Mouse (Mus musculus): ENCODE measurements around the gene Sox18. TPM values are rescaled to one million over a fixed set of nuclear protein-coding genes. Genes with fewer than 3 reads are reported as not detected.

Gene Sox18
- total and polyA plus RNA-seq, 3 experiments: 37.8 to 105 (median 46.2) TPM

DNA sequence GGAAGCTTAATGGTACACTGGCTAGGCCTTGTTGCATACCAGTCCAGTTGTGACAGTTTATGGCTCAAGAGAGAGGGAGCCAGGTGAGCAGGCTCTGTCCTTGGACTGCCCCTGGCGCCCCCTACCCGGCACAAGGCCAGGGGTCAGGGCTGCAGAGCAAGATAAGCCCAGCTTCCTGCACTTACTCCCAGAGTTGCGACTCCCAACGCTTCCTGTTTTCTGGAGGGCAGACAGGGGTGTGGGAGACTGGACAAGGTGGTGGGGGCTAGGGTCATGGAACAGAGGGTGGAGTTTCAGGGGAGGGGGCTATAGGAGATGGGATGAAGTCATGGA lies 8.2 kb downstream of the Sox18 start:
- intact Hi-C loops (cut with DNase I): loop anchor here (1.0 kb wide), 1 partner anchor 12 kb away; no protein-coding TSS in a partner anchor
- Histone ChIP-seq H3K4me1 (ENCODE audit: control insufficient read depth, insufficient read depth, low read length) (peaks cover 18% of the 10 kb centered on the region), H3K79me2 (replicated peaks; ENCODE audit: control insufficient read depth, insufficient read depth, low read length) (no peaks in the 10 kb centered on the region), H3K27ac (peak overlapping the region; percentile 84), H3K27me3 (ENCODE audit: control insufficient read depth, insufficient read depth, low read length) (no peaks in the 10 kb centered on the region), H3K36me3 (ENCODE audit: control insufficient read depth, insufficient read depth, low read length) (peaks cover 6% of the 10 kb centered on the region; the same call in 1 of the 2 replicates), H3K9ac (ENCODE audit: low read depth, low read length) (no peak overlapping the region), H3K4me3 (no peak overlapping the region)
- WGBS: 25% methylated on average over 4 of the region's 4 CpGs
- DNase-seq: peak; percentile 87
- TF ChIP-seq EP300 (IDR thresholded peaks at IDR 0.05; ENCODE audit: insufficient read depth, low read depth, low read length): peak; percentile 56; the same call in 1 of the 2 replicates
- TF ChIP-seq POLR2A (IDR thresholded peaks at IDR 0.05; ENCODE audit: insufficient read depth, low read depth, low read length): 0 out of 2 replicates have a peak, but pooled peaks have one; percentile 8
- TF ChIP-seq CTCF (IDR thresholded peaks at IDR 0.05): no peak

DNA sequence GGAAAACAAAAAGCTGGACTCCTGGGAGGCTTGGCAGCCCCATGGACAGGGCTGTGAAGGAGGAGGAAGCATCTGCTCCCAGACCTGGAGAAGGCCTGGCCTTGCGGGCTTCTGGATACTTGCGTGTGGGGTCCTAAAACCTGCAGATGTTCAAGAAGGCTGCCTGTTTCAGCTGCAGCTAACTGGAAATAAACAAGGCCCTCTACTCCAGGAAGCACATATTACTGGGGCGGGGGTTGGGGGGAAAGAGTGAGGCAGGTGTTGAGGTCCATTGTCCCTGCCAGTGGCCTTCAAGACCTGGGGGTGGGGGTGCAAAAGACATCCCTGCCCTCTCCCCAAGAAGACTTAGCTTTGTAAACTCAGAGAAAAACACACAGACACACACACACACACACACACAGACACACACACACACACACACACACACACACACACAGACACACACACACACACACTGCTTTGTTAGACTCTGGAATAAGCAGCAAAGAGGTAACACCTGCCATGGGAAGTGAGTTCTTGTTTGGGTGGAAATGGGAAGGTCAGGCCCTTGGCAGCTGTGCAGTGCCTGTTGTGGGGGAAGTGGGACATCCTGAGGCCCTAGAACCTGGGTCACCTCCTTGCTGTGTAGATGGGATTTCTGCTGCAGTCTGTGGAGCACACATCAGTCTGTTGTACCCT lies 8.7 kb downstream of the Sox18 start:
- H3K27ac ChIP-seq: peak overlapping the region; percentile 91
- H3K36me3 ChIP-seq (ENCODE audit: control insufficient read depth, insufficient read depth, low read length): peaks cover 6% of the 10 kb centered on the region; the same call in 1 of the 2 replicates
- H3K4me3 ChIP-seq: no peak overlapping the region
- peak in 1 of 2 experiments; percentile 34 for DNase-seq
- H3K9ac ChIP-seq (ENCODE audit: low read depth, low read length): no peak overlapping the region
- intact Hi-C loops (cut with DNase I): loop anchor here (1.0 kb wide), 1 partner anchor 13 kb away; no protein-coding TSS in a partner anchor
- H3K79me2 ChIP-seq (replicated peaks; ENCODE audit: control insufficient read depth, insufficient read depth, low read length): no peaks in the 10 kb centered on the region
- no peaks in the 10 kb centered on the region for H3K27me3 ChIP-seq (ENCODE audit: control insufficient read depth, insufficient read depth, low read length)
- H3K4me1 ChIP-seq (ENCODE audit: control insufficient read depth, insufficient read depth, low read length): peaks cover 18% of the 10 kb centered on the region
- TF ChIP-seq EP300 (IDR thresholded peaks at IDR 0.05; ENCODE audit: insufficient read depth, low read depth, low read length) (peak; percentile 65; the same call in 1 of the 2 replicates), CTCF (IDR thresholded peaks at IDR 0.05) (no peak), POLR2A (IDR thresholded peaks at IDR 0.05; ENCODE audit: insufficient read depth, low read depth, low read length) (0 out of 2 replicates have a peak, but pooled peaks have one; percentile 33)
- WGBS: 53% methylated on average over 3 of the region's 3 CpGs

DNA sequence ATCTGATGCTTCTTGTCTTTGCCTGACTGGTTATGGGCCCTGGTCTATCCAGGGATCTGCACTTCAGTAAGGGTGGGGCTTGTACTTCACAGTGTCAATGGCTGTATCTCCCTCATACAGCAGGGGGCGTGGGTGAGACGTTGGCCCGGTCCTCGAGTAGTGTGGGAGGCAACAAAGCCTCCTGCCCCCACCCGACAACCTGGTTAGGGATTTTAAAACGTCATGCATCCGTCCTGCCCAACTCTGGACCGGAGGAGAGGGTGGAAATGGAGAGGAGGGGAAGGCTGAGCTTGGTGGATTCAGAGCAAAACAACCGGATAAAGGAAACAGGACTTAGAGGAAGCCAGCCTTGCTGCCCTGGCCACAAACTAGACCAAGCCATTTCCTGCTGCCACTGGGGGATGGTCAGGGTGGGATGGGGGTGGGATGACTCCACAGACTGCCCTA lies 11.8 kb downstream of the Sox18 start:
- intact Hi-C loops (cut with DNase I): loop anchor here (1.0 to 5.0 kb wide), 3 partner anchors 19 to 47 kb away; no protein-coding TSS in a partner anchor
- peaks cover 7% of the 10 kb centered on the region for H3K36me3 ChIP-seq (ENCODE audit: control insufficient read depth, insufficient read depth, low read length)
- no peak overlapping the region; the same call in 1 of the 2 replicates for H3K9ac ChIP-seq (ENCODE audit: low read depth, low read length)
- H3K4me3 ChIP-seq: no peak overlapping the region
- peak overlapping the region; percentile 91 for H3K27ac ChIP-seq
- WGBS: 5% methylated on average over 9 of the region's 9 CpGs
- no peaks in the 10 kb centered on the region for H3K79me2 ChIP-seq (replicated peaks; ENCODE audit: control insufficient read depth, insufficient read depth, low read length)
- TF ChIP-seq POLR2A (IDR thresholded peaks at IDR 0.05; ENCODE audit: insufficient read depth, low read depth, low read length) (no peak; the same call in none of the 2 replicates), CTCF (IDR thresholded peaks at IDR 0.05) (peak; percentile 86), EP300 (IDR thresholded peaks at IDR 0.05; ENCODE audit: insufficient read depth, low read depth, low read length) (peak; percentile 99)
- no peaks in the 10 kb centered on the region for H3K27me3 ChIP-seq (ENCODE audit: control insufficient read depth, insufficient read depth, low read length)
- H3K4me1 ChIP-seq (ENCODE audit: control insufficient read depth, insufficient read depth, low read length): peaks cover 18% of the 10 kb centered on the region
- peak; percentile 88 to 90 for DNase-seq

DNA sequence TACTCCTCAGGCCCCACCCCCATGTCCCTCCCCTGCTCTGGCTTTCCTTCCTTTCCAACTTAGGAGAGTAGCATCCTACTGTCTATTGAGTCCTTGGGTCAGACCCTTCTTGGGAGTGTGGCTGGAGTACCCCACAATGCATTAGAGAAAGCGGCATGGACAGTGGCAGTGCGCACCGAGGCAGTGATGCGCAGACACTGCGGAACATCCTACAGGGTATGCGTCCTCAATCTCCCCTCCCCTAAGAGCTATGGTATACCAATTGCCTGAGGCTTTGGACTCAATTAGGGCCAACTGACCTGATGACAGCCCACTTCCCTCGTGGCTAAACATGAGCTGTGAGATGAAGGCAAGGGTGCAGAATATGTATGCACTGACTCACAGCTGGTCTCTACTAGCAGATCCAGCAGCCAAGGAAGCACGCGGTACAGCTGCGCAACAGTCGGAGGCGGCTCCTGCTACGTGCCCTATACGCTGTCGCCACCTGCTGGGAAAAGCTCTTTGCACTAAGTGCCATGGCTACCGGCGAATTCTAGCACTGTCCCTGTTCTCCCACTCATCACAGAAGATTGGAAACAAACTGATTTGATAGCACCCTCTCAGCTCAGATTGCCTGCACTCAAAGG lies 12.4 kb downstream of the Sox18 start:
- no peak overlapping the region for H3K4me3 ChIP-seq
- intact Hi-C loops (cut with DNase I): loop anchor here (1.0 to 5.0 kb wide), 3 partner anchors 19 to 48 kb away; no protein-coding TSS in a partner anchor
- TF ChIP-seq POLR2A (IDR thresholded peaks at IDR 0.05; ENCODE audit: insufficient read depth, low read depth, low read length) (no peak), CTCF (IDR thresholded peaks at IDR 0.05) (no peak), EP300 (IDR thresholded peaks at IDR 0.05; ENCODE audit: insufficient read depth, low read depth, low read length) (no peak)
- 36% methylated on average over 17 of the region's 17 CpGs for WGBS
- H3K79me2 ChIP-seq (replicated peaks; ENCODE audit: control insufficient read depth, insufficient read depth, low read length): no peaks in the 10 kb centered on the region
- DNase-seq: peak; percentile 76 to 77
- H3K36me3 ChIP-seq (ENCODE audit: control insufficient read depth, insufficient read depth, low read length): peaks cover 7% of the 10 kb centered on the region
- H3K27ac ChIP-seq: peak overlapping the region; percentile 77
- H3K27me3 ChIP-seq (ENCODE audit: control insufficient read depth, insufficient read depth, low read length): no peaks in the 10 kb centered on the region
- H3K4me1 ChIP-seq (ENCODE audit: control insufficient read depth, insufficient read depth, low read length): peaks cover 18% of the 10 kb centered on the region
- H3K9ac ChIP-seq (ENCODE audit: low read depth, low read length): peak overlapping the region; percentile 7; the same call in 1 of the 2 replicates

DNA sequence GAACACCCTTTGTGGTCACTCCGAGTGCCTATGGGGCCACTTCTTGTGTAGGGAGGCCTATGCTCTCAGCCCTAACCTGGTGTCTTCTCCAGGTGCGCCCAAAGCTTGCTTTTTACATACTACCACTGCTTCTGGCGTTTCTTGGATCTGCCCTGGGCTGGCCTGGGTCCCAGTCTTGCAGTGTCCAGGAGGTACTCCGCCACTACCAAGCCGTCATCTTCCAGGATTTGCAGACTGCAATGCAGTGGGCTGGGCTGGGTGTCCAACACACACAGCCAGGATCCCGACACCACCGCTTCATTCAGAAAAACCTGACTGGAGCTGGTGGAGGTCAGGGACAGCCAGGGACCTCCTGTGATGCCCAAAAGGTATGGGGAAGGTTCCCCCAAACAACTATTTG lies 12.9 kb downstream of the Sox18 start:
- intact Hi-C loops (cut with DNase I): loop anchor here (2.0 to 5.0 kb wide), 2 partner anchors 36 to 48 kb away; no protein-coding TSS in a partner anchor
- Histone ChIP-seq H3K36me3 (ENCODE audit: control insufficient read depth, insufficient read depth, low read length) (peaks cover 7% of the 10 kb centered on the region), H3K27me3 (ENCODE audit: control insufficient read depth, insufficient read depth, low read length) (no peaks in the 10 kb centered on the region), H3K79me2 (replicated peaks; ENCODE audit: control insufficient read depth, insufficient read depth, low read length) (no peaks in the 10 kb centered on the region), H3K4me3 (no peak overlapping the region), H3K27ac (peak overlapping the region; percentile 77), H3K4me1 (ENCODE audit: control insufficient read depth, insufficient read depth, low read length) (peaks cover 15% of the 10 kb centered on the region), H3K9ac (ENCODE audit: low read depth, low read length) (no peak overlapping the region)
- no peak for DNase-seq
- 74% methylated on average over 7 of the region's 7 CpGs for WGBS
- TF ChIP-seq CTCF (IDR thresholded peaks at IDR 0.05): no peak
- TF ChIP-seq EP300 (IDR thresholded peaks at IDR 0.05; ENCODE audit: insufficient read depth, low read depth, low read length): no peak
- no peak for TF ChIP-seq POLR2A (IDR thresholded peaks at IDR 0.05; ENCODE audit: insufficient read depth, low read depth, low read length)
